Mouse (Mus musculus) testis, postnatal 10 days (tissue): Measurements from ENCODE around the gene Dlgap1.

Source experiments
- DNase-seq: peaks from one replicate; pipeline ENCODE4 v3.0.0; 2021; ENCODE audit warnings: low spot score

The Dlgap1 gene

GRCm38 (mm10) chr17:70462771-70463491 lies 494.1 kb downstream of the Dlgap1 start:
- no peak for DNase-seq

DNA sequence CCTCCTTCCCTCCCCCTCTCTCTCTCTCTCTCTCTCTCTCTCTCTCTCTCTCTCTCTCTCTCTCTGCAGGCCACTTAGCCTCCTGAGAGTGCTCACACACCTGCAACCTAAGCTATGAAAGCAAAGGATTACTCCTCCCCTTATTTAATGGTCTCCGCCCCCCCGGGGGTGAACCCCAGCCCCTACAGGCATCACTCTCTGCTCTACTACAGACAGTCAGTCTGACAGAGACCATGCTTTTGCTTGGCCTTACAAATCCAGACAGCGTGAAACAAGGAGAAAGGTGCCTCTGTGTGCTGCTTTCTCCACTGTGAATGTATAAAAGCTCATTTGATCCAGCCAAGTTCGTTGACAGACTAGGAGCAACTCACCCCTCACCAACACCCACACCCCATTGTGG lies 497.5 kb downstream of the Dlgap1 start:
- no peak for DNase-seq

DNA sequence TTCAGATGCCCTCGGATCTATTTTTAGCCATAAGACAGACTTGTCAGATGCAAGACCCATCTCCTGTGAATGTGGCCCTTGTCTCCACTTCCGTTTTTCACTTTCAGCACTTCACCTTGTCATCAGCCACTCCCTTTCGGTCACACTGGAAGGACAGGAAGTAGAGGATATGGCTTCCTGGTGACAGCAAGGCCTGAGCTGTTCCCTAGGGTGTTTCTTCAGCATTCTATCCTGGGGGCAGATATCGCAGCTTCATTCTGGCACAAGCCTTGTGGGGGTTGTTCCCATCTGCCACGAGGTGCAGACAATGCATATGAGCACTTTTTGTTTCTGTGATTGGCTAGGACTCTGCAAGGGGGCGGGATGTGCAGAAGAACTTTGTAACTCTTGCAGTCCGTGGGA lies 502.1 kb downstream of the Dlgap1 start:
- no peak for DNase-seq

GRCm38 (mm10) chr17:70472162-70472561 lies 503.3 kb downstream of the Dlgap1 start:
- no peak for DNase-seq

- no peak for DNase-seq
Observed at GRCm38 (mm10) chr17:70473871-70474270, 505.0 kb downstream of the Dlgap1 start.

DNA sequence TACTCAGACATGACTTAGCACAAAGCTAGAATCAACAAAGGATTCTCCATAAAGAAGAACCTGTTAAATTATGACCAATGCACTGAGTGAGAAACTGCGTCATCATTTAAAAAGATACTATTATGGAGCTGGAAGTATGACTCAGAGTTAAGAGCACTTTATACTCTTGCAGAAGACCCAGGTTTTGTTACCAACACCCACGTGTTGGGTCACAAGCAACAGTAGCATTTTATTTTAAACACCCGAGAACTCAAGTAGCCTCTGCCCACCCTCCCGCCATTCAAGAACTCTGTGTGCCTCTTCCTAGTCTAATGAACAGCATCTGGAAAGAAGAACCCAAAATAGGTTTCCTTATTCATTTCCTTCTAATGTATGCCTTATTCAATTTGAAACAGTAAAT lies 514.8 kb downstream of the Dlgap1 start:
- DNase-seq: no peak

- no peak for DNase-seq
Observed at GRCm38 (mm10) chr17:70485668-70486067, 516.8 kb downstream of the Dlgap1 start.

- no peak for DNase-seq
Observed at GRCm38 (mm10) chr17:70486259-70486658, 517.4 kb downstream of the Dlgap1 start.

DNA sequence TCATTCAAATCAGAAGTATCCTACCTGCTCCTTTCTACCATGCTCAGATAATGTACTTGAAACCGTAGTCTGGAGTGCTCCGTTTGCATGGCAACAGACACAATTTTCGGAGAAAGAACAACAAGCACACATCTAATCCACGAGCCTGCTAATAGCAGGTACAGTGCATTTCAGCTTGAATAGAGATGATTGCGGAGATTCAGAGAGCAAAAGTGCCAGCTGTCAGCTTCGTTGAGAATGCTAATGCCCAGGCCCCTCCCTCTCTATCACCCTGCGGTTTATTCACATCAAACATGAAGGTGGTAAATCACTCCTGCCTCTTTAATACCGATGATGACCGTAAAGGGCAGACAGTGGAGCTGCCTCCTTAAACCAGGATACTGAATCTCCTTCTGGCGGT lies 518.0 kb downstream of the Dlgap1 start:
- no peak for DNase-seq

DNA sequence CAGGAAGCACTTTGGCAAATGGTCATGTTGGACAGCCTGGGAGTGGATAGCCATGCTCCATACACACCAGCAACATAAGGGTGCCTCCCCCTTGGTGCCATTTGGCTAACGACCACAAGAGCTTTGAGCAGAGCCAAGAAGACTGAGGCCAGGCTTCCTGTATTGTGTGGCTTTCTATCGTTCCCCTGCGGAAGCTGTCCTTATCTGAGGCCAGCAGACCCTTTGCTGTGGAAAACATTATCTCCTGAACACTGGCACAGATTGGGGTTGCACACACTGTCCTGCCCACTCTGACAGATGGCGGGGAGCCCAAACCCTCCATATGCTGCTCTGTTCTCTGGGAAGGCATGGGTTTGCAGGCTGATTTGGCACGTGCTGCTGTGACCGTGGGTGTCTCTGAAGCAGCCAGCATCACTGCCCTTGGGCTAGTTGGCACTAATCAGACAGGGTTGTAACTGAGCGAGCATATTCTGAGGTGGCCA lies 520.0 kb downstream of the Dlgap1 start:
- no peak for DNase-seq

DNA sequence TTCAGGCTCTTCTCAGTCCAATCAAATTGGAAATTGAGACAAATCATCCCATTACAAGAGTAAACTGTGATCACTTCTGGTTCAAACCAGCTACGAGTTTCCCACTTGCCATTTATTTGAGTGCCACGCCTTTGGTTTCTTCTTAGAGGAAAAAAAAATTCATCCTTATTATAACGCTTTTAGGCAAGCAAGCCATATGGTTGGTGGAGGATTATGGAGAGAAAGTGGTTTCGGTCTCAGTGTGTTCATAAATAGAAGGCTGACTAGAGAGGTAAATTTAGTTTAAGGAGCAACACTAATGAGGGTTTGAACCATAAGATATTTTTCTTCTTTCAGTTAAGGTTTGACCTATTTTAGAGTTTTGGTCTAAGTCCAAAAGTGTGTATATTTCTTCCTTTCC lies 522.7 kb downstream of the Dlgap1 start:
- DNase-seq: no peak

GRCm38 (mm10) chr17:70494338-70494737 lies 525.5 kb downstream of the Dlgap1 start:
- no peak for DNase-seq

DNA sequence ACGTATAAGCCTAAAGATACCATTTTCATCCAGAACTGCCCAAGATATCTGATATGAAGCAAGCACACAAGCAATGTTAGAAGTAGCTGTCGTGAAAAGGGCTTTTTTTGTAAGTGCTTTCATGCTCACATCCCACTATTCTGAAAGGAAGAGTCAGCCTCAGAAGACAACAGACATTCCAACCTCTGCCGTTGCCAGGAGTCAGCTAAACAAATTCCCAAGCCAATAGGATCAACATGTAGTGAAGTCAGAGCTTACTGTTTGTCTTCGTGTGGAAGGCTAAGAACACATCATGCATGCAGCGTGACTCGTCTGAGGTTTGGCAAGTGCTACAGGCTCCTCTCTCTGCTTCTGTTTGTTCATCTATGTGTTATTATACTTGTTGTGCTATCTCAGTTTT lies 529.4 kb downstream of the Dlgap1 start:
- no peak for DNase-seq

GRCm38 (mm10) chr17:70501933-70502332 lies 533.1 kb downstream of the Dlgap1 start:
- DNase-seq: no peak

- no peak for DNase-seq
Observed at GRCm38 (mm10) chr17:70507759-70508158, 538.9 kb downstream of the Dlgap1 start.

DNA sequence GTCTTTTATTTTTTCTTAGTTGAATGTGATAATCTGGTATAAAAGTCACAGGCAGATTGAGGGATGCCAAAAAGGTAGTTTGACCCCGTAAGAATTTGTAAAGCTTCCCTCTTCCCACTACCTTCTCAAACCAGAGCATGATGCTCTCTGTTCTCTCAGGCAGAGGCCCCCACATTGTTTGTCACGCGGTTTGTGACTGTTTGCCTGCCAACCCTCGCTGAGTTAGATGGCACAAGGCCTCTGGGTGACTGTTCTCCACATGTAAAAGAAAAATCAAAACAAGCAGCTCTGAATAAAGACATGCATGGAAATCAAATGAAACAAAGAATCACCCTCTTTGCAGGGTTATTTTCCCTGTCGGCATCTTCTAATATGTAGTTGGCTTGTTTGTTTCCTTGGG lies 541.6 kb downstream of the Dlgap1 start:
- DNase-seq: no peak

DNA sequence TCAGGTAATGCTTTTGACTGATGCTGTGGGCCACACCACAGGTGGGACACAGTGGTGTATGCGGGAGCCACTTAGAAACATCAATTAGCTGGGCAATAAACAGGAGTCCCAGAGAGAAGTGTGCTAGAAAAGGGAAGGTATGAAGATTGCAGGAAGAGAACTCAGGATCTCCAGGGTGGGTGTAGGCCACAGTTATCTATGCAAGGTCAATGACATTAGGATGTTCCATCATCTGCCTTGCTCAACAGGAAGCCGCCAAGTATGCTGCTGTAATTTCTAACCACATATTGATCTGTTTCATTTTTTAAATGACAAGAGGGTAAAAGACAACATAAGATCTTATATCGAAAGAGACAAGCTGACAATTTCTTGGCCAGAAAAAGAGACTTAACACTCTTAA lies 542.5 kb downstream of the Dlgap1 start:
- DNase-seq: no peak

- no peak for DNase-seq
Observed at GRCm38 (mm10) chr17:70513736-70514135, 544.9 kb downstream of the Dlgap1 start.

- no peak for DNase-seq
Observed at GRCm38 (mm10) chr17:70516506-70516905, 547.6 kb downstream of the Dlgap1 start.

DNA sequence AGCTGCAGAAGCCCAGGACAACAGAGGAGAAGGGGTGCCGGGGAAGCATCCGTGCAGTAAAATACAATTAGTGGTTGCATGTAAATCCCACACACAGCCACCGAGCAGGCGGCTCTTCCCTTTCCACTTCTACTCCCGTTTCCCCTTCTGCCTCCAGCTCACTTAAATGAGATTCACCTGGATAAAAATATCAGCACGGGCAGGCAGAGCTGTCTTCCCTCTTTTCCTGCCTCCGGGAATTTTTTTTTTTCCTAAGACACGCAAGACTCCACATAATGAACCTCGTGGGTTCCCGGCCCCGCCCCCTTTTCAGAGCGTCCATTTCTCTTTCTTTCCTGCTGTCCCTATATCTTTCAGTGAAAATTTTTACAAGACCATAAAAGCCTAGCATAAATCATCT lies 548.5 kb downstream of the Dlgap1 start:
- no peak for DNase-seq

- DNase-seq: no peak
Observed at GRCm38 (mm10) chr17:70521058-70521851, 552.4 kb downstream of the Dlgap1 start.

DNA sequence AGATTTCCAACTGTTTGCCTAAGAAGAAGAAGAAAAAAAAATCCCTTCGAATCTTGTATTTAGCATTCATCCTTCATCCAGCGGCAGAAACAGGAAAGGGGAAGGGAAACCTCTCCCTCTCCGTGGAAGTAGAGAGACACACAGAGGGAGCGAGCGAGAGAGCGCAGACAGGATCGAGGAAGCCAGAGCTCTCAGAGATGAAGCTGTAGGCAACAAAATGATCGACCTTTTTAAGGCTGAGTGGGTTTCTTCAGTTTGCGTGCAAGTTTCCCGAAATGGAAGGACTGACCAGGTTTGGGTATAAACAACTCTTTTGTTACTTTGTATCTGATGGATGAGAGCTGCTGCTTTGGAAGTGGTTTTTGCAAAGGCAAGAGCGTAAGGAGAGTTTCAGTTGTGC lies 553.1 kb downstream of the Dlgap1 start:
- DNase-seq: no peak

GRCm38 (mm10) chr17:70525990-70526389 lies 557.1 kb downstream of the Dlgap1 start:
- DNase-seq: no peak
